Mouse (Mus musculus) NIH3T3 (cell line): Measurements from ENCODE around the gene Kalrn.
A peak's percentile ranks its signal among the peaks of the same experiment; 100 is the strongest.

Experiments used
- DNase-seq: peaks from one replicate; pipeline ENCODE4 v3.0.0-alpha.2; 2012; ENCODE audit warnings: low read depth

Gene Kalrn

GRCm38 (mm10) chr16:34573151-34573802 is at the start of gene Kalrn:
Kalrn (minus strand) TSS chr16:34573532.
- DNase-seq, result peak; percentile 93

- peak; percentile 64 for DNase-seq
Observed at GRCm38 (mm10) chr16:34614021-34614420, 40.7 kb upstream of the Kalrn start.

- DNase-seq, result peak; percentile 58
Observed at GRCm38 (mm10) chr16:34610137-34610536, 36.8 kb upstream of the Kalrn start.

GRCm38 (mm10) chr16:34605679-34606078 is 32.3 kb upstream of the Kalrn start:
- DNase-seq, result peak; percentile 65

GRCm38 (mm10) chr16:34603854-34604253 is 30.5 kb upstream of the Kalrn start:
- no peak for DNase-seq

- peak; percentile 48 for DNase-seq
Observed at GRCm38 (mm10) chr16:34603076-34603475, 29.7 kb upstream of the Kalrn start.

- DNase-seq, result no peak
Observed at GRCm38 (mm10) chr16:34601954-34602353, 28.6 kb upstream of the Kalrn start.

- no peak for DNase-seq
Observed at GRCm38 (mm10) chr16:34595294-34595693, 22.0 kb upstream of the Kalrn start.

- no peak for DNase-seq
Observed at GRCm38 (mm10) chr16:34594597-34595262, 21.4 kb upstream of the Kalrn start.

- DNase-seq, result peak; percentile 61
Observed at GRCm38 (mm10) chr16:34592696-34593095, 19.4 kb upstream of the Kalrn start.

GRCm38 (mm10) chr16:34591934-34592333 is 18.6 kb upstream of the Kalrn start:
- no peak for DNase-seq

- DNase-seq, result no peak
Observed at GRCm38 (mm10) chr16:34579671-34580326, 6.5 kb upstream of the Kalrn start.

GRCm38 (mm10) chr16:34573856-34574491 is 642 bp upstream of the Kalrn start:
- peak; percentile 36 for DNase-seq

- peak; percentile 42 for DNase-seq
Observed at GRCm38 (mm10) chr16:34572406-34573150, 754 bp downstream of the Kalrn start.

- DNase-seq, result peak; percentile 34
Observed at GRCm38 (mm10) chr16:34571931-34572405, 1.4 kb downstream of the Kalrn start.

GRCm38 (mm10) chr16:34569897-34570296 is 3.4 kb downstream of the Kalrn start:
- DNase-seq, result no peak

GRCm38 (mm10) chr16:34568831-34569230 is 4.5 kb downstream of the Kalrn start:
- DNase-seq, result no peak

- DNase-seq, result no peak
Observed at GRCm38 (mm10) chr16:34563593-34564280, 9.6 kb downstream of the Kalrn start.

GRCm38 (mm10) chr16:34561734-34562135 is 11.6 kb downstream of the Kalrn start:
- DNase-seq, result no peak

GRCm38 (mm10) chr16:34560814-34561213 is 12.5 kb downstream of the Kalrn start:
- DNase-seq, result peak; percentile 24

- DNase-seq, result peak; percentile 17
Observed at GRCm38 (mm10) chr16:34560411-34560810, 12.9 kb downstream of the Kalrn start.
